In genomic region chr11:69527098-69528030, GRCm38 (mm10) we compare ENCODE assay signal across 8 mouse cellular contexts. TPM values are rescaled to one million over a fixed set of nuclear protein-coding genes. Genes with fewer than 3 reads are reported as not detected.
DNase-seq lines count a peak whose midpoint lies in the region; ATAC-seq and TF ChIP-seq lines count a peak whose summit lies in the region.

No protein-coding gene starts in this region.

- peak overlapping the region; percentile 48 for H3K9ac ChIP-seq in hindbrain, postnatal 0 days (replicated peaks; ENCODE audit: low read length)
- peak overlapping the region; percentile 38 for H3K9ac ChIP-seq in neural tube, embryonic 12.5 days

- H3K4me2 ChIP-seq in hindbrain, postnatal 0 days (ENCODE audit: low read depth, low read length): peak overlapping the region; percentile 48
- peak overlapping the region; percentile 56 for H3K4me2 ChIP-seq in neural tube, embryonic 12.5 days (replicated peaks)

- H3K9me3 ChIP-seq in hindbrain, postnatal 0 days (ENCODE audit: low read length): no peaks in the 10 kb centered on the region
- no peaks in the 10 kb centered on the region for H3K9me3 ChIP-seq in neural tube, embryonic 12.5 days

- peak overlapping the region; percentile 45 for H3K27ac ChIP-seq in left cerebral cortex, adult 2 months
- H3K27ac ChIP-seq in hindbrain, postnatal 0 days: peak overlapping the region; percentile 92
- peak overlapping the region; percentile 88 for H3K27ac ChIP-seq in neural tube, embryonic 12.5 days

- H3K4me1 ChIP-seq in hindbrain, postnatal 0 days (ENCODE audit: insufficient read depth, low read length): peaks cover 6% of the 10 kb centered on the region; the same call in 1 of the 2 replicates
- peaks cover 17% of the 10 kb centered on the region for H3K4me1 ChIP-seq in neural tube, embryonic 12.5 days

- ATAC-seq in hindbrain, postnatal 0 days: peak; percentile 73
- ATAC-seq in neural tube, embryonic 12.5 days (ENCODE audit: low FRiP score, low read depth): peak; percentile 50; the same call in 1 of the 2 replicates

- intact Hi-C loops in left cerebral cortex, adult 2 months (cut with DNase I): no loop called here

- WGBS in hindbrain, postnatal 0 days: 4% methylated on average over 30 of the region's 30 CpGs
- WGBS in neural tube, embryonic 12.5 days: 3% methylated on average over 30 of the region's 30 CpGs

- no peaks in the 10 kb centered on the region for H3K36me3 ChIP-seq in hindbrain, postnatal 0 days (ENCODE audit: insufficient read depth, low read length)
- no peaks in the 10 kb centered on the region for H3K36me3 ChIP-seq in neural tube, embryonic 12.5 days

- peak overlapping the region; percentile 36 for H3K4me3 ChIP-seq in left cerebral cortex, adult 2 months
- H3K4me3 ChIP-seq in hindbrain, postnatal 0 days (ENCODE audit: low read length): peak overlapping the region; percentile 2; the same call in 1 of the 2 replicates
- peak overlapping the region; percentile 24 for H3K4me3 ChIP-seq in neural tube, embryonic 12.5 days

- no peaks in the 10 kb centered on the region for H3K27me3 ChIP-seq in hindbrain, postnatal 0 days (ENCODE audit: insufficient read depth, low read length)
- no peaks in the 10 kb centered on the region for H3K27me3 ChIP-seq in neural tube, embryonic 12.5 days (replicated peaks)

- no peak for DNase-seq in left cerebral cortex, adult 2 months (ENCODE audit: extremely low spot score in 1 of 2, low spot score in 2 of 2)
- DNase-seq in left cerebral cortex, adult 18-20 months (ENCODE audit: low spot score in 2 of 2): no peak
- peak; percentile 77 for DNase-seq in embryo, embryonic 9.5 days (ENCODE audit: extremely low spot score)
- peak; percentile 75 for DNase-seq in hindbrain, postnatal 0 days (ENCODE audit: low spot score)
- no peak for DNase-seq in ovary, postnatal 36 days (ENCODE audit: low spot score)
- no peak for DNase-seq in c-Kit-positive CD71-positive TER-119-positive erythroid progenitor cells, embryonic 14.5 days (ENCODE audit: low spot score)
- no peak for DNase-seq in T-cell, adult 2 months (ENCODE audit: low spot score)

- no peak for TF ChIP-seq CTCF in left cerebral cortex, adult 2 months (IDR thresholded peaks at IDR 0.05)
- TF ChIP-seq CTCF in hindbrain, postnatal 0 days (IDR thresholded peaks at IDR 0.05; ENCODE audit: low read depth): no peak

RNA-seq across cellular contexts. Expression of gene Dnah2, which starts 21.5 kb away (rescaled TPM):
- 1 to 10 TPM; 2.7 to 3.7 TPM for total RNA-seq in left cerebral cortex, adult 2 months (2021)
- 1 to 10 TPM; 2.2 to 3.7 TPM for total RNA-seq in left cerebral cortex, adult 18-20 months (2021)
- 3.9 and 4.9 TPM in 2 replicates for total RNA-seq in hindbrain, postnatal 0 days (2014; rRNA removed)
- polyA plus RNA-seq in hindbrain, postnatal 0 days (2015; fragmentation: Nextera tagmentation; extraction: Ambion mirVana): 2.0 and 3.2 TPM in 2 replicates
- 1.6 and 1.9 TPM in 2 replicates for polyA plus RNA-seq in neural tube, embryonic 12.5 days (2016; fragmentation: Nextera tagmentation; extraction: Ambion mirVana)

RNA-seq across cellular contexts. Expression of gene Efnb3, which starts 32.6 kb away (rescaled TPM):
- 10 to 100 TPM; 46.6 to 63.0 TPM for total RNA-seq in left cerebral cortex, adult 2 months (2021)
- 10 to 100 TPM; 51.9 to 65.6 TPM for total RNA-seq in left cerebral cortex, adult 18-20 months (2021)
- 97.9 and 111 TPM in 2 replicates for total RNA-seq in hindbrain, postnatal 0 days (2014; rRNA removed)
- 93.3 and 94.4 TPM in 2 replicates for polyA plus RNA-seq in hindbrain, postnatal 0 days (2015; fragmentation: Nextera tagmentation; extraction: Ambion mirVana)
- 54.4 and 57.4 TPM in 2 replicates for polyA plus RNA-seq in neural tube, embryonic 12.5 days (2016; fragmentation: Nextera tagmentation; extraction: Ambion mirVana)

RNA-seq across cellular contexts. Expression of gene Wrap53, which starts 52.7 kb away (rescaled TPM):
- total RNA-seq in left cerebral cortex, adult 2 months (2021): 10 to 100 TPM in 1 of 2 experiments, 1 to 10 TPM in 1; 7.6 to 10.5 TPM
- total RNA-seq in left cerebral cortex, adult 18-20 months (2021): 10 to 100 TPM in 1 of 2 experiments, 1 to 10 TPM in 1; 9.2 to 10.7 TPM
- 16.4 and 19.4 TPM in 2 replicates for total RNA-seq in hindbrain, postnatal 0 days (2014; rRNA removed)
- polyA plus RNA-seq in hindbrain, postnatal 0 days (2015; fragmentation: Nextera tagmentation; extraction: Ambion mirVana): 12.8 and 13.8 TPM in 2 replicates
- polyA plus RNA-seq in neural tube, embryonic 12.5 days (2016; fragmentation: Nextera tagmentation; extraction: Ambion mirVana): 32.2 and 32.4 TPM in 2 replicates

RNA-seq across cellular contexts. Expression of gene Trp53, which starts 52.8 kb away (rescaled TPM):
- total RNA-seq in left cerebral cortex, adult 2 months (2021): 10 to 100 TPM; 23.7 TPM
- 10 to 100 TPM; 22.9 to 25.9 TPM for total RNA-seq in left cerebral cortex, adult 18-20 months (2021)
- total RNA-seq in hindbrain, postnatal 0 days (2014; rRNA removed): 33.5 and 41.5 TPM in 2 replicates
- polyA plus RNA-seq in hindbrain, postnatal 0 days (2015; fragmentation: Nextera tagmentation; extraction: Ambion mirVana): 36.6 and 37.4 TPM in 2 replicates
- polyA plus RNA-seq in neural tube, embryonic 12.5 days (2016; fragmentation: Nextera tagmentation; extraction: Ambion mirVana): 116 and 120 TPM in 2 replicates

Comparison
In these comparisons a context has a peak if more than half of its experiments do, and no peak if none do; other contexts are left out.
1. DNase-seq: peak in embryo, embryonic 9.5 days (single experiment) and hindbrain, postnatal 0 days (single experiment); none in left cerebral cortex, adult 2 months (0 of 2), left cerebral cortex, adult 18-20 months (0 of 2), ovary, postnatal 36 days (single experiment), c-Kit-positive CD71-positive TER-119-positive erythroid progenitor cells, embryonic 14.5 days (single experiment) and T-cell, adult 2 months (single experiment).
2. Peak in every context shown above with its lines, with median percentiles within 50 percentile points of each other: H3K27ac ChIP-seq and H3K4me3 ChIP-seq.